Mouse (Mus musculus) neural tube, embryonic 13.5 days (tissue): Measurements from ENCODE around the gene BC028528. TPM values are rescaled to one million over a fixed set of nuclear protein-coding genes. Genes with fewer than 3 reads are reported as not detected.

Source experiments
- ATAC-seq: fragments of 200-750 bp; cut with Nextera tagmentation; 2 replicates; pipeline ENCODE4 v1.8.0; 2017; ENCODE audit warnings: low read depth, mild to moderate bottlenecking, moderate TSS enrichment, moderate library complexity
- H3K27ac ChIP-seq: fragments of 300-500 bp; sonication (generic); replicated peaks from 2 replicates; pipeline ENCODE4 v1.5.1; 2015; ENCODE audit warnings: moderate library complexity, mild to moderate bottlenecking, inconsistent platforms
- H3K27me3 ChIP-seq: fragments of 300-500 bp; sonication (generic); 2 replicates; pipeline ENCODE4 v1.6.1; 2015; ENCODE audit warnings: mild to moderate bottlenecking, inconsistent platforms
- H3K36me3 ChIP-seq: fragments of 300-500 bp; sonication (generic); 2 replicates; pipeline ENCODE4 v1.6.1; 2015; ENCODE audit warnings: mild to moderate bottlenecking, inconsistent platforms
- H3K4me1 ChIP-seq: fragments of 300-500 bp; sonication (generic); replicated peaks from 2 replicates; pipeline ENCODE4 v1.6.1; 2015; ENCODE audit warnings: inconsistent platforms
- H3K4me2 ChIP-seq: fragments of 300-500 bp; sonication (generic); 2 replicates; pipeline ENCODE4 v1.6.1; 2015; ENCODE audit warnings: inconsistent platforms, mild to moderate bottlenecking, moderate library complexity
- H3K4me3 ChIP-seq: fragments of 300-500 bp; sonication (generic); 2 replicates; pipeline ENCODE4 v1.5.1; 2015; ENCODE audit warnings: mild to moderate bottlenecking, inconsistent platforms
- H3K9ac ChIP-seq: fragments of 300-500 bp; sonication (generic); 2 replicates; pipeline ENCODE4 v1.6.1; 2015; ENCODE audit warnings: moderate library complexity, mild to moderate bottlenecking, inconsistent platforms
- H3K9me3 ChIP-seq: fragments of 300-500 bp; sonication (generic); 2 replicates; pipeline ENCODE4 v1.6.1; 2016; ENCODE audit warnings: inconsistent platforms
- WGBS: fragments of 180-500 bp; shearing (Covaris S2); methylation state at CpG from one replicate; pipeline ENCODE4 v1.1.7; 2015; 5-methylcytosine and 5-hydroxymethylcytosine counted together
- polyA plus RNA-seq: library from polyadenylated mRNA; unstranded; fragments of >200 nt; fragmentation: Nextera tagmentation; extraction: Ambion mirVana; gene quantifications from 2 replicates; pipeline ENCODE4 v1.2.1, GENCODE M21; 2015

BC028528 gene
- polyA plus RNA-seq, 1 experiment from 2014 or later, result 21.9 TPM

DNA sequence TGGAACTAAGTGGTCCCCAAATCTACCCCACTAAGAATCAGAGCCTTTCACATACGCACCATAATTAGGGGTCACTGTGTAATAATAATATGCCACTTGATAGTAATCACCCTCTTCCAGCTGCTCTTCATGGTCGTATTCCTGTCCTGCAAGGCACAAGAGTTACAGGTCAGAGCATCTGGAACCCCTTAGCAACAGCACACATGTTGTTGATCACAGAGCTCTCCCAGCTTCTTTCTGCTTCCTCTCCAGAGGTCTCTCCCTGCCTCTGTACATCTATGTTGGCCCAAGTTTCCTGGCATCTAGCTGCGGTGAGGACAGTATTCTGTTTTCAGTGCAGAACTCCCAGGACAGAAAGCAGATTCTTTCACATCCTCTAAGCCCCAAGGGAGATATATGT, 2.1 kb downstream of the BC028528 start:
- 71% methylated on average over 3 of the region's 3 CpGs for WGBS

GRCm38 (mm10) chr3:95887596-95887995, 4.2 kb downstream of the BC028528 start:
- no peak overlapping the region for H3K4me2 ChIP-seq
- H3K9me3 ChIP-seq, result no peaks in the 10 kb centered on the region
- H3K9ac ChIP-seq, result no peak overlapping the region
- 84% methylated on average over 4 of the region's 4 CpGs for WGBS
- no peaks in the 10 kb centered on the region for H3K27me3 ChIP-seq
- no peaks in the 10 kb centered on the region for H3K36me3 ChIP-seq
- no peak overlapping the region for H3K27ac ChIP-seq
- ATAC-seq, result no peak
- H3K4me3 ChIP-seq, result no peak overlapping the region
- peaks cover 16% of the 10 kb centered on the region for H3K4me1 ChIP-seq

More for the DNA sequence above, 2.1 kb downstream of the BC028528 start:
- no peak overlapping the region for H3K4me3 ChIP-seq
- no peak overlapping the region for H3K27ac ChIP-seq
- H3K36me3 ChIP-seq, result no peaks in the 10 kb centered on the region
- no peak overlapping the region for H3K9ac ChIP-seq
- no peak for ATAC-seq
- no peaks in the 10 kb centered on the region for H3K9me3 ChIP-seq
- H3K4me2 ChIP-seq, result no peak overlapping the region
- peaks cover 20% of the 10 kb centered on the region for H3K4me1 ChIP-seq
- H3K27me3 ChIP-seq, result no peaks in the 10 kb centered on the region

DNA sequence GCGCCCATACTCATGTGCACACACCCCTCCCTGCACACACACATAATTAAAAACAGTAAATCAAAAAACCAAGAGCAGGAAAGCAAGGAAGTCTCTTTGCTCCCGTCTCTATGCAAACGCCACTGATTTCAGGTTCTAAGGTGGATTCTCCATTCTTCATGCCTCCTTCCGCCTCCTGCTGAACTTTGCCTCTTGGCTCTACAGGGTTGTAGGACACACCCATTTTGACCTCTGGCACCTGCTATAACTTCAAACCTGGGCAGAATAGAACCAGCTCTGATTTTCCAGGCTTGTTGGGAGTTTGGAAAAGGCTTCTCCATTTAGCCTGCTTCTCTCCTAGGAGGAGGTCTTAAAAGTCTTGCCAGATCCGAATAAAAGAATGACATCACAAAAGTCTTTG, 7.4 kb downstream of the BC028528 start:
- Histone ChIP-seq H3K36me3 (no peaks in the 10 kb centered on the region), H3K4me2 (no peak overlapping the region), H3K9me3 (no peaks in the 10 kb centered on the region), H3K27me3 (no peaks in the 10 kb centered on the region), H3K4me3 (no peak overlapping the region), H3K4me1 (peaks cover 19% of the 10 kb centered on the region), H3K9ac (no peak overlapping the region), H3K27ac (no peak overlapping the region)
- WGBS, result 86% methylated on average over 5 of the region's 5 CpGs
- no peak for ATAC-seq

- Histone ChIP-seq H3K9ac (peak overlapping the region; percentile 55), H3K36me3 (no peaks in the 10 kb centered on the region), H3K27ac (no peak overlapping the region), H3K9me3 (no peaks in the 10 kb centered on the region), H3K27me3 (no peaks in the 10 kb centered on the region), H3K4me3 (peak overlapping the region; percentile 57), H3K4me2 (peak overlapping the region; percentile 98), H3K4me1 (peaks cover 19% of the 10 kb centered on the region)
- no peak for ATAC-seq
- 2% methylated on average over 24 of the region's 24 CpGs for WGBS
These were observed 8.9 kb downstream of the BC028528 start for GRCm38 (mm10) chr3:95882816-95883425.

- Histone ChIP-seq H3K4me2 (peak within 1 kb of the TSS; percentile 98), H3K4me3 (peak within 1 kb of the TSS; percentile 57), H3K27ac (no peak within 1 kb of the TSS), H3K27me3 (no peaks in the 10 kb centered on the region), H3K9me3 (no peaks in the 10 kb centered on the region), H3K36me3 (no peaks in the 10 kb centered on the region), H3K9ac (peak within 1 kb of the TSS; percentile 56), H3K4me1 (peaks cover 19% of the 10 kb centered on the region)
- ATAC-seq, result peak; percentile 99
- under 1% methylated on average over 65 of the region's 66 CpGs for WGBS
These were observed 9.6 kb downstream of the BC028528 start, which contains the start of gene Ciart for GRCm38 (mm10) chr3:95881979-95882815. Gene Ciart (minus strand): TSS chr3:95882251.

GRCm38 (mm10) chr3:95879063-95879462, 12.7 kb downstream of the BC028528 start:
- H3K9ac ChIP-seq, result no peak overlapping the region
- no peaks in the 10 kb centered on the region for H3K36me3 ChIP-seq
- no peak overlapping the region for H3K27ac ChIP-seq
- no peak for ATAC-seq
- no peaks in the 10 kb centered on the region for H3K27me3 ChIP-seq
- no peak overlapping the region for H3K4me2 ChIP-seq
- peaks cover 19% of the 10 kb centered on the region for H3K4me1 ChIP-seq
- no peak overlapping the region for H3K4me3 ChIP-seq
- no peaks in the 10 kb centered on the region for H3K9me3 ChIP-seq
- WGBS, result 91% methylated on average over 4 of the region's 4 CpGs

DNA sequence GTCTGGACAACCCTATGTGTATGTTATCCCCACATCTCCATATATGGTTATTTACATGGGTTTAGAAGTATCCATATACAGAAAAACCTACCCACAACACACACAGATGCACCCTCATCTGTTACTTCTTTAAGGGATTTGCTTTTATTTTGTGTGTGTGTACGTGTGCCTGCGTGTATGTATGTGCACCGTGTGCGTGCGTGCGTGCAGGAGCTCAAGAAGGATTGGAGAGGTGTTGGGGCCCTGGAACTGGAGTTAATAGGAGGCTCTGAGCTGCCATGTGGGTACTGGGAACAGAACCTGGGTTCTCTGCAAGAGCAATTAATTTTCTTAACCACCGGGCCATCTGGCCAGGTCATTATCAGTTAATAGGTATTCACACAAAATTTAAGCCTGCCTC, 19.8 kb downstream of the BC028528 start:
- Histone ChIP-seq H3K4me2 (peak overlapping the region; percentile 88), H3K9me3 (no peaks in the 10 kb centered on the region), H3K4me3 (peak overlapping the region; percentile 79), H3K36me3 (peaks cover 23% of the 10 kb centered on the region), H3K4me1 (peaks cover 25% of the 10 kb centered on the region), H3K27me3 (no peaks in the 10 kb centered on the region), H3K27ac (no peak overlapping the region), H3K9ac (peak overlapping the region; percentile 84)
- WGBS, result 78% methylated on average over 7 of the region's 7 CpGs
- no peak for ATAC-seq

GRCm38 (mm10) chr3:95871392-95871867, 20.4 kb downstream of the BC028528 start, which contains the start of gene Mrps21:
Gene Mrps21 (minus strand): TSS chr3:95871519.
- under 1% methylated on average over 33 of the region's 33 CpGs for WGBS
- Histone ChIP-seq H3K36me3 (peaks cover 30% of the 10 kb centered on the region), H3K4me3 (peak within 1 kb of the TSS; percentile 79), H3K27me3 (no peaks in the 10 kb centered on the region), H3K9ac (peak within 1 kb of the TSS; percentile 84), H3K4me1 (peaks cover 25% of the 10 kb centered on the region), H3K4me2 (peak within 1 kb of the TSS; percentile 88), H3K27ac (peak within 1 kb of the TSS; percentile 87), H3K9me3 (no peaks in the 10 kb centered on the region)
- peak; percentile 95 for ATAC-seq

DNA sequence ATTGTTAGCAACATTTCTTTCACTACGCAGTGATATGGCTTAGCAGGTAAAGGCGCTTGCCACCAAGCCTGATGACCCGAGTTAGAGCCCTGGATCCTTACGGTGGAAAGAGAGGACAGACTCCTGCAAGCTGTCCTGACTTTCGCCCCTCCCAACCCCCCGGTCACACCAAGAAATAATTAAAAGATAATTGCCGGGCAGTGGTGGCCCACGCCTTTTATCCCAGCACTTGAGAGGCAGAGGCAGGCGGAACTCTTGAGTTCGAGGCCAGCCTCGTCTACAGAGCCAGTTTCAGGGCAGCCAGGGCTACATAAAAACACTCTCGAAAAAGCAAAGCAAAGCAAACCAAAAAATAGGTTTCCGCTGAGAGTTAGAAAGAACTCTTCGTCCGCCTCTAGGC, 20.8 kb downstream of the BC028528 start:
- Histone ChIP-seq H3K27me3 (no peaks in the 10 kb centered on the region), H3K4me3 (peak overlapping the region; percentile 79), H3K4me2 (peak overlapping the region; percentile 88), H3K9ac (peak overlapping the region; percentile 84), H3K27ac (peak overlapping the region; percentile 87), H3K4me1 (peaks cover 25% of the 10 kb centered on the region), H3K9me3 (no peaks in the 10 kb centered on the region), H3K36me3 (peaks cover 34% of the 10 kb centered on the region)
- peak; percentile 42; the same call in 1 of the 2 replicates for ATAC-seq
- WGBS, result 9% methylated on average over 15 of the region's 15 CpGs

GRCm38 (mm10) chr3:95867408-95867807, 24.4 kb downstream of the BC028528 start:
- no peak overlapping the region for H3K4me2 ChIP-seq
- peaks cover 19% of the 10 kb centered on the region for H3K4me1 ChIP-seq
- H3K27me3 ChIP-seq, result no peaks in the 10 kb centered on the region
- 93% methylated on average over 2 of the region's 2 CpGs for WGBS
- no peak for ATAC-seq
- H3K4me3 ChIP-seq, result no peak overlapping the region
- no peaks in the 10 kb centered on the region for H3K9me3 ChIP-seq
- H3K9ac ChIP-seq, result no peak overlapping the region
- H3K36me3 ChIP-seq, result peaks cover 63% of the 10 kb centered on the region
- no peak overlapping the region for H3K27ac ChIP-seq

GRCm38 (mm10) chr3:95866071-95866470, 25.7 kb downstream of the BC028528 start:
- H3K9ac ChIP-seq, result no peak overlapping the region
- H3K36me3 ChIP-seq, result peaks cover 69% of the 10 kb centered on the region
- WGBS, result 91% methylated on average over 5 of the region's 5 CpGs
- no peak overlapping the region for H3K4me3 ChIP-seq
- no peaks in the 10 kb centered on the region for H3K9me3 ChIP-seq
- no peaks in the 10 kb centered on the region for H3K27me3 ChIP-seq
- no peak for ATAC-seq
- H3K27ac ChIP-seq, result no peak overlapping the region
- peaks cover 12% of the 10 kb centered on the region for H3K4me1 ChIP-seq
- no peak overlapping the region for H3K4me2 ChIP-seq

DNA sequence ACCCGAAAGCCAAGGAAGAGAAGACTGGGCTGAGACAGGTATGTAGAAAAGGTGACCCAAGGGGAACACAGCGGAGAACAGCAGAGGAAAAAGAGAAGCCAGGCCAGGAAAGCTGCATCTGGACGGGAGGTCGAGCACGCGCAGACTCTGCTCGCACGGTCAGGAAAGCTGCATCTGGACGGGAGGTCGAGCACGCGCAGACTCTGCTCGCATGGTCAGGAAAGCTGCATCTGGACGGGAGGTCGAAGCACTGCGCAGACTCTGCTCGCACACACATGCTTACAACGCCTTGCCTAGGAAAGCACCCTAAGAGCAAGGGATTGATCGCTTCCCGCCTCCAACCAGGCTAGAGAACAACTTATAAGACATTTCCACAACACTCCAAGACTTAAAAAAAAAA, 26.2 kb downstream of the BC028528 start:
- Histone ChIP-seq H3K36me3 (peaks cover 69% of the 10 kb centered on the region), H3K27ac (no peak overlapping the region), H3K4me2 (no peak overlapping the region), H3K9ac (no peak overlapping the region), H3K4me1 (peaks cover 7% of the 10 kb centered on the region), H3K4me3 (no peak overlapping the region), H3K9me3 (no peaks in the 10 kb centered on the region), H3K27me3 (no peaks in the 10 kb centered on the region)
- WGBS, result 91% methylated on average over 20 of the region's 20 CpGs
- ATAC-seq, result no peak
